Mouse (Mus musculus): ENCODE measurements around the gene Lztr1. TPM values are rescaled to one million over a fixed set of nuclear protein-coding genes. Genes with fewer than 3 reads are reported as not detected.
"Not testable (repeated sequence)": the region's sequence is repeated elsewhere in the genome, so short reads cannot be mapped to it uniquely, and the experiment has no call there.

Gene Lztr1
- total RNA-seq, 2 experiments from 2014 or later, result 43.6 to 54.4 TPM

GRCm38 (mm10) chr16:17499249-17499883, 9.1 kb upstream of the Lztr1 start:
- ATAC-seq (replicated peaks; ENCODE audit: low FRiP score, poor library complexity, severe bottlenecking), result no peak

GRCm38 (mm10) chr16:17502681-17503080, 5.8 kb upstream of the Lztr1 start:
- ATAC-seq (replicated peaks; ENCODE audit: low FRiP score, poor library complexity, severe bottlenecking), result no peak

GRCm38 (mm10) chr16:17507018-17507552, 1.4 kb upstream of the Lztr1 start:
- ATAC-seq (replicated peaks; ENCODE audit: low FRiP score, poor library complexity, severe bottlenecking), result no peak

DNA sequence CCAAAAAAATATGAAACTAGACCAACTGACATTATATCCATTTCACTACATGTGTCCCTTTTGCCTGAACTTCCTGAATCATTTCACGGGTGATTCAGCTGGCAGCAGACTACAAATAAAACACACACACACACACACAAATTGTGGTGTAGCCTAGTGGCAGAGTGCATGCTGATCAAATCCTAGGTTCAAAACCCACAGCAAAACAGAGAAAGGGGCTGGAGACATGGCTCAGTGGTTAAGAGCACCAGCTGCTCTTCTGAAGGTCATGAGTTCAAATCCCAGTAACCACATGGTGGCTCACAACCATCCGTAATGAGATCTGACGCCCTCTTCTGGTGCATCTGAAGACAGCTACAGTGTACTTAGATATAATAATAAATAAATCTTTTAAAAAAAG, 457 bp upstream of the Lztr1 start:
- ATAC-seq (replicated peaks; ENCODE audit: low FRiP score, poor library complexity, severe bottlenecking), result not testable (repeated sequence)

DNA sequence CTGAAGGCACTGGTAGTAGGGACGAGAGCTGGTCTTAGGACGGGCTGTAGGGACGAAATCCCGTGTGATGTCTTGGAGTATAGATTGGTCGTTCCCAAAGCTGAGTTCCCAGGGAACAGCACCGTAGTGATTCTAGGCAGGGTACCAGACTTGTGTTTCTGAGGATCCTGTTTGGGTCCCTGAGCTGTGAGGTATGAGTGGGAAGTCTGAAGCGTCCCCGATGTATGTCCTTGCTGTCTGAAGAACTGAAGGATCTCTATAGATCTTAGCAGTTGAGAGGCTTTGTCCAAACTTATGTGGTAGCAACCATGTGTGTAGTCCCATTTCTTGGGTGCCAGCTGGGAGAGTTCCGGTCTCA, 731 bp downstream of the Lztr1 start:
- peak; percentile 16 for ATAC-seq (replicated peaks; ENCODE audit: low FRiP score, poor library complexity, severe bottlenecking)

DNA sequence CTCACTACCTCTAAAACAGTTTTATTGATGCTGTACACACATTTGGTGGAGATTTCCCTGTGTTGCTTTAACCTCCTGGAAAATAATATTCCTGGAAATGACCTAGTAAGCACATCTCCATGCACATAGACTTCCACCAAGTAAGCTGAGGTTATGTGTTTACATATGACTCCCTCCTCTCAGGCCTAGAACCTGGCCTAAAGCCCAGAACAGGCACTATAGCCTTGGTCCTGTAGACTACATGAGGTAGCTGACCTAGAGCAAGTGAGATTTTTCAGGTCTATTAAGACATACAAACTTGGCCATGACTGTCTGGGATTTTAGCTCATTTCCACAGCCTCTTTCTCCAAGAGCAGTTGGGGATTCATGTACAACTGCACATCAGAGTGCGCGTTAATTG, 1.7 kb downstream of the Lztr1 start:
- no peak for ATAC-seq (replicated peaks; ENCODE audit: low FRiP score, poor library complexity, severe bottlenecking)

DNA sequence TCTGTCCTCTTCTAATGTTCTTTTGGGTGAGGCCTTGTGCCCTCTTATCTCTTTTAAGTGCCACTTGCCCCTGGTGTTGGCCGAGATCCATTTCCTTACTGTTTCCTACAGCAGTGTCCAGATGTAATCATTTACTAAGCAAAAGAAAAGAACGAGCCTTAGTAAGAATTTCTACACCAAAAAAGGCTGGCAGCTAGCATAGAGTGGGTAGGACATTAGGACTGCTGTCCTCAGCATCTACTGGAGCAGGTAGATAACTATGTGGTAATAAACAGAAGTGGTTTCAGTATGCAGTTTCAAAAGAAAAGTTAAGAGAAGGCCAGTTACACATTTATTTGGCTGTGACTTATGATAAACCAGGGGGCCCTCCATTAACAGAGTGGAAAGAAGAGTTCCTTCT, 2.2 kb downstream of the Lztr1 start:
- ATAC-seq (replicated peaks; ENCODE audit: low FRiP score, poor library complexity, severe bottlenecking), result 0 out of 2 replicates have a peak, but pooled peaks have one; percentile 23

DNA sequence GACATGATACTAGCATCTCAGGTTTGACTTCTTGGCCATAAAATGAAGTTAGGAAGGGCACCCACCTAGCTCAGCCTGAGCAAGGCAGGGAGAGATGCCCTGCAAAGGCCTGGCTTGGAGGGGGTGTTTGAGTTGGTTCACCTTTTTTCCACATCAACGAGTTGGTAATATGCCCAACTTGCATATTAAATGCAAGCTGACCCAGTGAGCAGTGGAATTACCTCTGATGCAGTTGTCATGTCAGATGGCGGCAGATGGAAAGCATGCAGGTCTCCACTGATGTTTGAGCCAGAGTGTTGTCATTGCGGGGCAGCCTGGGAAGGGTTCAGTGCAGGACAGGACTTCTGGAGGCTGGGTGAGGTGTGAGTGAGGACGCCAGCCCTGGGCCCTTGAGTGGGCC, 2.9 kb downstream of the Lztr1 start:
- ATAC-seq (replicated peaks; ENCODE audit: low FRiP score, poor library complexity, severe bottlenecking), result no peak

GRCm38 (mm10) chr16:17518910-17519309, 10.4 kb downstream of the Lztr1 start:
- no peak for ATAC-seq (replicated peaks; ENCODE audit: low FRiP score, poor library complexity, severe bottlenecking)

DNA sequence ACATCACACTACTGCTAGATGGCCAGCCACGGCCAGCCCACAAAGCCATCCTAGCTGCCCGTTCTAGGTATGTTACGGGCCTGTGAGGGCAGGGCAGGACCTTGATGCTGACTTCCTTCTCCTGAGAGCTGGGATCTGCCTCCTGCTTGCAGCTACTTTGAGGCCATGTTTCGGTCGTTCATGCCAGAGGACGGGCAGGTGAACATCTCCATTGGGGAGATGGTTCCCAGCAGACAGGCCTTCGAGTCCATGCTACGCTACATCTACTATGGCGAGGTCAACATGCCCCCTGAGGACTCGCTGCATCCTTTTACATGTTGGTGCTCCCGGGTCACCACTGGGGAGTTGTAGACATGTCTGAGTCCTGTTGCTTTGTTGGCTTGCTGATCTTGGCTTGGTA, 15.7 kb downstream of the Lztr1 start:
- ATAC-seq (replicated peaks; ENCODE audit: low FRiP score, poor library complexity, severe bottlenecking), result no peak

- no peak for ATAC-seq (replicated peaks; ENCODE audit: low FRiP score, poor library complexity, severe bottlenecking)
These were observed 17.0 kb downstream of the Lztr1 start for GRCm38 (mm10) chr16:17525524-17525923.

DNA sequence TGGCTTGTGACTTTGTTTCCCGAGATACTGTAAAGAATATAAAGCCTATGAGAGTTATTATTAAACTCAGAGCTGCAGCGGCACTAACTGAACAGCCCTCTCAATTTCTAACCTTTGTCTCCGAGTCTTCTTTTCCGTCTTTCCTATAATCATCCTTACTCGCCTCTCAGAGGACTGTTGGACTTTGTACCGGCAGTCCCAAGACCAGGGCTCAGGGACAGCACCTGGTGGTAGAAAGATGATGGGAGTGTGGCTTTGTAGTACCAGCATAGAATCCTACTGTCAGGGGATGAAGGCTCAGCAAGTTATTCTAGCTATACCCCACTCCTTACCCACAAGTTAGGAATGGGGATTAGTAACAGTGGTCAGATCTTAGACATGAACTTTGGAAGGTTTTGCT, 17.7 kb downstream of the Lztr1 start:
- no peak for ATAC-seq (replicated peaks; ENCODE audit: low FRiP score, poor library complexity, severe bottlenecking)

DNA sequence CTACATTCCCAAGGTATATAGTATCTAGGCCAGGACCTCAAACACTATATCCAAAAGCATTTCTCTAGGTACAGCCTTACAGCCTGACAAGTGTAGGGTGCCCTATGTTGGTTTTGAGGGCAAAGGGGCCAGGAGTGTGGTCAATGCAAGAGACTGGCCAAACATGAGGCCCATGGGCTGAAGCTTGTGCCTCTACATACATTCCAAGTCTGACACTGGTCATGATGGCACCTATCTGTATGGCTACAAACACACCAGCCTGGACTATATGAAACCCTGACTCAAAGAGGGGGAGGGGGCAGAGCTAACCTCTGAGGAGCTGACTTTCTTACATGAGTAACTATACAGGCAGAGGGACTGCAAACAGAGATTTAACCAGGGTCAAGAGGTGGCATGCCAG, 19.1 kb downstream of the Lztr1 start:
- no peak for ATAC-seq (replicated peaks; ENCODE audit: low FRiP score, poor library complexity, severe bottlenecking)

DNA sequence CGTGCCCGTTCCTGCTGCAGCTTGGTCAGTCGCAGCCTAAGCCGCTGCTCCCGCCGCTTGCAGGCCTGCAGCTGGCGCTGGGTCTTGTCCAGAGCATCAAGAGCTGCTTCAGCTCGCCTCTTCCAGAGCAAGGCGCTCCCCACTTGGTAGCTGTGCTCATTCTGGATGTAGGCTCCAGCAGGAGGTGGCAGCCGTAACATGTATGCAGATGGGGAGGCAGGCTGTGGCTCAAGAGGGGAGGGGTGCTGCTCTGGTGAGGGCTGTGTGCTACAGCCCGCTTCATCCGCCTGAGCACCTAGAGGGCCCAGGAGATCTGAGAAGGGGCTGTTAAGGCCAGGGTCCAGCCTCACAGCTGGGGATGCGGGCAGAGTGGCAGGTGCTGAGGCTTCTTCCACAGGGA, 19.8 kb downstream of the Lztr1 start:
- ATAC-seq (replicated peaks; ENCODE audit: low FRiP score, poor library complexity, severe bottlenecking), result no peak

GRCm38 (mm10) chr16:17529981-17530586, 21.6 kb downstream of the Lztr1 start:
- peak; percentile 39; the same call in 1 of the 2 replicates for ATAC-seq (replicated peaks; ENCODE audit: low FRiP score, poor library complexity, severe bottlenecking)

DNA sequence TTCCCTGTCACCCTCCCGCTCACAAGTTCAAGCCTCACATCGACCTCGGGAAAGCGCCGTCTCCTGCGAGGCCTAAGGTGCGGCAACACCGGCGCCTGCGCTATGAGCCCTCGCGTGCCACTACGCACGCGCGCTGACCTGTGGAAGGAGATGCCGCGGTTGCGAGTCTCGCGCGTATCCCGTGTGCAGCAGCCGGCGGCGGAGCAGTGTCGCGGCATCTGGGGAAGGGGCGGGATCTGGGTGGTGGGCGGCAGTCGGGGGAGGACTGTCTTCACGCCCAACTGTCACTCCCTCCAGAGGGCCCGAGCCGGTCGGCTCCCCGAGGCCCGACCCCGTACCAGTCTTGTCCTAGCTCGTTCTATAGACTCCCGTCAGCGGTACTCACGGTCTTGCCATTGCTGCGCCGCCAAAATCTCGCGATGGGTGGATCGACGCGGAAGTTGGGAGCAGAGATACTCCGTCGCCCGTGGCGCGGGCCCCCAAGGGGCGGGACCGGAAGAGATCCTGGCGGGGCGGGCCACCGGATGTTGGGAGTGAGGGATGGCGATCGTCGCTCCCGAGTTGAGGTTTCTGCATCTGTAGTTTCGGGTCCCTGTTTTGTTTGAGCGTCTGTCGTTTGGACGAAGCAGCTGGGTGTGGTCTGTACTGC, 22.3 kb downstream of the Lztr1 start, which contains the start of gene Thap7:
TSS of gene Thap7 (minus strand) at position 497 of the 649 bp plus-strand sequence.
- ATAC-seq (replicated peaks; ENCODE audit: low FRiP score, poor library complexity, severe bottlenecking), result peak; percentile 92

DNA sequence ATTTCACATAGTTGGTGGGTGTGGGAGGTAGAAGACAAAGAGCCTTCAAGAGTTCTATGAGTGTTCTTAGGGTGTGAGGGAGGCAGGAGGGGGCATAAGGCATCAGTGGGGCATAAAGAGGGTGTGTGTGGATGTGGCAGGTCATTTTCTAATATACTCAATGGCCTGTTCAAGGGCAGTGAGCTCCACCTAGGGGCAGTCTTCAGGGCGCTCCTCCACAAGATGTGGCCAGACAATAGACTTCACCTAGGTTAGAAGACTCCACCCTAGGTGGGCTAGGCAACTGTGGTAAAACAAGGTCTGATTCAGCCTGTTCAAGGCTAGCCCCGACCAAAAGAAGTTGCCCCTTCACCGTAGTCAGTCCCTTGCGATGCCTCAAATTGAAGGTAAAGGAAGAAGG, 23.8 kb downstream of the Lztr1 start:
- ATAC-seq (replicated peaks; ENCODE audit: low FRiP score, poor library complexity, severe bottlenecking), result no peak

DNA sequence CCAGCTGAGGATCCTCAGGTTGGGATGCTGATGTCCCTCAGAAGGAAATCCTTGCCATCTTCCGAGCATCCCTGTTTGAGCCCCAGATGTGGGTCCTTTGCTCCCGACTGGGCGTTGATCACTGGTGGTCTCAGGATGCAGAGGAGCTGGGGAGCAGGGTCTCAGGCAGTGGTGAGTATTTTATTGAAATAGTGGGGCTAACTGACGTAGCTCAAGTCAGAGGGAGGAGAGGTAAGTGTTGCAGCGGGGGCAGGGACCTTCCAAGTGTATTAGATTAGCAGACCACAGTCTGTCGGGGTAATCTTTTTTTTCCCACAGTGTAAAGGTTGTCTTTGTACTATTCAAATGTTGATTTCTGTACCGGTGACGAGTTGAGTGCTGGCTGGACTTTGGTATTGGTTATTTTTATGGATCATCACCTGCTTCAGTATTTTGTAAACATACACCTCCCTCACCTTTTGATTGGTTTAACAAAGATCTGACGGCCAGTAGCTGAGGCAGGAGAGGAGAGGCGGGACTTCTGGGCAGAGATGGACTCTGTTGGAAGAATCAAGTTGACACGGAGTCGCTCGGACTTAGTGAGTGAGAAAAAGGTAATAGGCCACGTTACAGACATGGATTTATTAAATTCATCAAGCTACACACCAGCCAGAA, 24.3 kb downstream of the Lztr1 start:
- ATAC-seq (replicated peaks; ENCODE audit: low FRiP score, poor library complexity, severe bottlenecking), result no peak

DNA sequence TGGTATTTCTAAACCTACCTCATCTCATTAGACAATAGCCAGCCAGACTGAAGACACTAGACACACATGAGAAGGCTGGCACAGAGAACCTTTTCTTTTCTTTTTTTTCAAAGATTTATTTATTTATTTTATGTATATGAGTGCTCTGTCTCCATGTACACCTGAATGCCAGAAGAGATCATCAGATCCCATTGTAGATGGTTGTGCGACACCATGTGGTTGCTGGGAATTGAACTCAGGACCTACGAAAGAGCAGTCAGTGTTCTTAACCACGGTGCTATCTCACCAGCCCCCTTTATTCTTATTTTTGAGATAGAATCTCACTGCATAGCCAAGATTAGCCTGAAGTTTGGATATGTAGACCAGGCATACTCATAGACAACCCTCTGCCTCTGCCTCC, 28.1 kb downstream of the Lztr1 start:
- ATAC-seq (replicated peaks; ENCODE audit: low FRiP score, poor library complexity, severe bottlenecking), result no peak

DNA sequence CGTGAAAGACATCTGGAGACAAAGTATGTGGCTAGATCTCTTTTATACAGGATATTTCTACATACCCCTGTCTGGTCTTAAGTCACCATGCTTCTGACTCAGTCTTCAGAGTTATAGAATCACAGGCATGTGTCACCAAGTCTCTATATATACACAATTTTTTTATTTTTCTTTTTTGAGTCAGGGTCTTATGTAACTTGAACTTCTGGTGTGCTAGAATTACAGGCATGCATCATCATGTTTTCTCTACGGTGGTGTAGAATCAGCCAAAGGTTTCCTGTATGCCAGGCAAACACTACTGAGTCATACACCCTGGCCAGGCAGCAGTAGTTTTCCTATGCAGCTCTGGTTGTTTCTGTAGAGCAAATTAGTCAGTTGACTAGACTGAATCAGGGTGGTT, 34.1 kb downstream of the Lztr1 start:
- no peak for ATAC-seq (replicated peaks; ENCODE audit: low FRiP score, poor library complexity, severe bottlenecking)

DNA sequence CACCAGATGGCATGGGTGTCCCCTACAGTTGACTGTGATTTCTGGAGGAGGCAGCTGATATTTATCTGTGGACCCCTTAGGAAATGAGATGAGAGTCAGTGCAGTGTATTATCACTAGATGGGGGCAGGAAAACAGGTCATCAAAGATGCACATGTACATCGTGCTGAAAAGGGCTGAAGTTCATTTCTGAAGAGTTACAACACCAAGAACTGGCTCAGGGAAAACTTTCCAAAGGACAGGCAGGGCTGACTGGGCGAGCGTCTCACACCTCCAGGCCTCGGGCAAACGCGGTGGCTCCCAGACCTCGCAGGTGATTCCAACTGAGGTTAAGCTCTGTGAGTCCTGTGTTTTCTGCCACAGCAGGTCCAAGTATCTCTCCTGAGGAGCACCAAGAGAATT, 44.3 kb downstream of the Lztr1 start:
- ATAC-seq (replicated peaks; ENCODE audit: low FRiP score, poor library complexity, severe bottlenecking), result no peak

Measured in erythroid progenitor cell, adult 5-6 weeks (primary cell).